Mouse (Mus musculus) kidney, embryonic 14.5 days (tissue): Measurements from ENCODE around the gene Neurog2. TPM values are rescaled to one million over a fixed set of nuclear protein-coding genes. Genes with fewer than 3 reads are reported as not detected.

Experiments
- polyA plus RNA-seq: library from polyadenylated mRNA; unstranded; fragments of >200 nt; fragmentation: Nextera tagmentation; extraction: Ambion mirVana; gene quantifications from 2 replicates; pipeline ENCODE4 v1.2.1, GENCODE M21; 2014

Neurog2 gene
- polyA plus RNA-seq, 1 experiment from 2014 or later: not detected

Other genes with a start within 250 kb of the Neurog2 start
- gene Ank2, start 133.8 kb upstream of the Neurog2 start, polyA plus RNA-seq: 8.8 and 11.5 TPM in 2 replicates
- 65.2 and 72.5 TPM in 2 replicates for gene Larp7, start 79.8 kb upstream of the Neurog2 start, polyA plus RNA-seq
- 5.7 and 14.0 TPM in 2 replicates for gene Zgrf1, start 79.6 kb upstream of the Neurog2 start, polyA plus RNA-seq
- gene Alpk1, start 147.4 kb downstream of the Neurog2 start, polyA plus RNA-seq: 0.49 and 1.2 TPM in 2 replicates
- gene Tifa, start 156.7 kb downstream of the Neurog2 start, polyA plus RNA-seq: 3.2 and 4.2 TPM in 2 replicates
- 54.9 and 60.9 TPM in 2 replicates for gene Ap1ar, start 204.4 kb downstream of the Neurog2 start, polyA plus RNA-seq